Mouse (Mus musculus): ENCODE results near the gene Plekha8.

The Plekha8 gene

DNA sequence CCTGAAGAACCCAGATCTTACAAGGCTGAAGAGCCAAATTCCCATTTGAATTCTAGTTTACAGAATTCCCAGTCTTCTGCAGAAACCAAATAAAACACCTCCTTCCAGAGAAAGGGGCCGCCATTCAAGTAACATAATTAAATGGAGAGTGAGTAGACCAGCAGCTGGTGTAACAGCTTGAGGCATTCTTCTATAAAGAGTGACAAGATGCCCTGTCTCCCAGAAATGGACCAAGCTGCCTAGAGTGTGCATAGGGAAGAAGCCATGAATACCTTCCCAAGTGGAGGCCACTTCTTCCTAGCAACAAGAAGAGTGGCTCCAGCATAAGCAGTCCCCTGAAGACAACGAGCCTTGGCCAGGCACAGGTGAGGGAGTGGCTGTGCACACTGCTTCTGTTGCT lies 47.0 kb downstream of the Plekha8 start:
- DNase-seq (ENCODE audit: low spot score in 2 of 2) = peak in 1 of 2 experiments; percentile 43

DNA sequence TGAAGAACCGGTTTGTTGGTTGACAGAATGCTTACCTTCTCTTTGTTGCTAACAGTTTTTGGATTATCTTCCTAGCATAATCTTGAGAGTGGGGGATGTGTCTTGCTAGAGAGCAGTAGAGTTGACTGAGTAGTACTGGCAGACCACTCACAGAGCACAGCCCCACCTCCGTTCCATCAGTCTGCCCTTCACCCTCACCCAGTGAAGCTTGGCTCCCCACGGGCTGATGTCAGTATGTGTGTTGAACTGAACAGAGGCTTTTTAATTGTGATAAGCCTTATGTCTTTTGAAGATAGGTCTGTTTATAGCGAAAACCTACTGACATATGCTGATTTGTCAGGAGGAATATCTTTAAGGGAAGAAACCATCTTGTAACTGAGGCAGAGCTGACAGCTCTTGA lies 48.3 kb downstream of the Plekha8 start:
- no peak for DNase-seq (ENCODE audit: low spot score in 2 of 2)

DNA sequence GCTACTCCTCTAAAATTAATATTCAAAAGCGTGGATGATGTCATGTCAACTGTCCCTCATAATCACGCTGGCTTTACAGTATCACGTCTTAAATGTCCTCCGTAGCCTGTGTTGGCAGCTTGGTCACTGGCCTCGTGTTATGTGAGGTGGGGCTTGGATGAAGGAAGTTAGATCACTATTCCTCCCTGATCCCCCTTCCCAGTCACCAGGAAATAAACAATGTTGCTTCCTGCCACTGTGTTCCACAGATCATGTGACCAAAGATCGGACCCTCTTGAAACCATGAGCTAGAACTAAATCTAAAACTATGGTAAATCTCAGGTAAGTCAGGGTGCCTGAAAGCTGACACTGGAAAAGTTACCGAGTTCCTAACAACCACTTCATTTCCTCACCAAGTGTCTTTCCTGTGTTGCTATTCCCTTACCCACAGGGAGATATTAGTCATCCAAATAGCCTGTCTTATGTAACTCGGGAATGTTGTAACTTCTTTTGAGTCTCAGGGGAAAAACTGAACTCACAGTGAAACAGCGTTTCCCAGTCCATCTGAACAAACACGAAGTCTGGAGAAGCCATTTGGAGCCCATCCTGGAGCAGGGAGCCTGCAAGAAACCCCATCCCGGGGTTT lies 60.7 kb downstream of the Plekha8 start:
- no peak for DNase-seq (ENCODE audit: low spot score in 2 of 2)

DNA sequence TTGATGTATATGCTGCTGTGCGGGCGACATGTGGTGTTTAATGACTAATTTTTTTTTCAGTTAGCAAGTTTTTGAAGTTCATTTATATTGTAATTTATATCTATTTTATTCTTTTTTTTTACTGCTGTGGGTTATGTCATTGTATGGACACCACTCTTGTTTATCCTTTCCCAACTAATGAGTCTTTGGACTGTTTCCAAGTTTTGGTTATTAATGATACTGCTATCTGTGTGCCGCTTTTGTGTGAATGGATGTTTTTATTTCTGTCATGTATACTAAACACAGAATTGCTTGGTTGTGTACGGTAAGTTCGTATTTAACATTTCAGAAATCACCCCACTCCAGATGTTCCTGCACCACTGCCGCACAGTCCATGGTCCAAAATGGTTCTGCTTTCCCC lies 63.0 kb downstream of the Plekha8 start:
- no peak for DNase-seq (ENCODE audit: low spot score in 2 of 2)

DNA sequence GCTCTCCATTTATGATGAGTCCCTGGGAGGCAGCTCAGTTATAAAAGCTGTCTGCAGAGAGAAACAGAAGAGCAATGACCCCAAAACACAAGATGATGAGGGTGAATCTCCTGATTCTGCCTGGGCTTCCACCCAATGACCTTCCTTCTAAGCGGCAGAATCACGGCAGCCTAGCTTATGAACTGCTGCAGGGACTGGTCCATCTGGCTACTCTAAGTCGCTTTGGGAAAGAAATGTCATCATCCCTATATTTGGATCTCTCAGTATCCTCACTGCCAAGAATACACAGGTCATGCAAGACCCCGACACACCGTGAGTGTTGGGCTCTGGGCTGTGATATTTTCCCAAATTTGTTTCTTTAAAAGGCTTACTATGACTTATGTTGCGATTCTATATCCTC lies 75.0 kb downstream of the Plekha8 start:
- DNase-seq (ENCODE audit: low spot score in 2 of 2) = no peak

DNA sequence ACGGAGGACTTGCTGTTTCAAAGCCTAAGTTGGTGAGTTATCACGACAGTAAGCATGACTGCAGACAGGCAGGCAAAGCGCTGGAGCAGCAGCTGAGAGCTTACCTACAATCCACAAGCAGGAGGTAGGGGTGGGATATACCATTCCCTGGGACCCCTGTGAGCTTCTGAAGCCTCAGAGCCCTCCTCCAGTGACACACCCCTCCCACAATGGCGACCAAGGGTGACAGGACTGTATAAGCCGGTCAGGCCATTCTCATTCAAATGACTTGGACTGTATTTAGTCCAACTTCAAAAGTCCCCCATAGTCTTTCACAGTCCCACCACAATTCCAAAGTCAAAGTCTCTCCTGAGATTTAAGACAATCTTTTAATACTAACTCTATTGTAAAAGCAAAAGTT lies 78.0 kb downstream of the Plekha8 start:
- DNase-seq (ENCODE audit: low spot score in 2 of 2) = no peak

DNA sequence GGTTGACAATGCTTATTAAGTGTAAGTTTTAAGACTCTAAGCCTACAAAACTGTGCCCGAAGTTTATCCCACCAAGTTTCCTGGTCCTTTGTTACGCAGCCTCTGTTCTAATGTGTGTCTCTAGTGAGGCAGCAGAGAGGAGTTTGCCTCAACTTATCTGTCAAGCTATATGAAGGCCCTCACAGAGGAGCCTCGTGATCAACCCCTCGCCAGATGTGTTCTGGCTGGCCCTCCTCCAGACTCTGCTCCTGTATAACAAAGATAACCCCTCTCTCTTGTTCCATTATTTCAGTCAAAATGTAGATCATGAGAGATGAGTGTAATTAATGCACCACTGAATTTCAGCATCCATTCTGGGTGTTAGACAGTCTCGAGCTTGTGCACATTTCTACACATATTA lies 84.8 kb downstream of the Plekha8 start:
- DNase-seq (ENCODE audit: low spot score in 2 of 2) = no peak

DNA sequence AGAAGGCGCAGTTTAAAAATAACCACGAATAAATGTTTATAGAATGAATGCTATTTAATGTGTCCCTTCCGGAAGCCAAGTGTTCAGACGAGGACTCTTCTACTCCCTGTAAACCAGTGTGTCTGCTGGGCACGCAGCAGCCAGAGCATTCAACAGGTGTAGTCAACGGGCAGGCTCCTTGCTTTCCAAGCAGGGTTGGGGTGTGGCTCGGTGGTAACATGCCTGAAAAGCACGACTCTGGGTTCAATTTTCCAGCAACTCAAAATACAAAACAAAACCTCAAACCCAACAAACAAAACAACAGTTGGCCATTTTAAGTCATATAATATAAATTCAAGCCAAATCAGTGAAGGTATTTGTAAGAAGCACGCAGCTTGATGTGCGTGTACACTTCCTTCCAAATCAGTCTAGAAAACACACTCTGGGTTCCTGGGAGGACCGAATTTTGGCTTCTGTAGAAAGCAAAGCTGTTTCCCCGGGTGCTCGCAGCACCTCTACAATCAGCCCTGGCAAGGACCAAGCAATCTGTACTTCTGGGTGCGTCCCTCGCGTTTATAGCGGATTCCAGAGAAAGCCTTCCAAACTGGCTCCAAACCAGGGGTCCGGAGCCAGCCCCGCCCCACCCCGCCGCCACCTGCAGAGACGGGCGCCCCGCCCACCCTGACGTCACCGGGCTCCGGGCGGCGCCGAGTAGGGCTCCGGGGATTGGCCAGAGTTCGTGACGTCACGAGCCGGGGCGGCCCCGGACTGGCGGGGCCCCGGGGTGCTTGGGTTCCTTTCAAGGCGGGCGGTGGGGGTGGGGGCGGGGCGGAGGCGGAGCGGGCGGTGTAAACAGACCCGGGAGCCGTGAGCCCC lies 86.2 kb downstream of the Plekha8 start, which contains the start of gene Mturn:
Gene Mturn (plus strand): TSS at position 734 of the 855 bp plus-strand sequence.
- DNase-seq (ENCODE audit: low spot score in 2 of 2) = peak; percentile 83 to 95

DNA sequence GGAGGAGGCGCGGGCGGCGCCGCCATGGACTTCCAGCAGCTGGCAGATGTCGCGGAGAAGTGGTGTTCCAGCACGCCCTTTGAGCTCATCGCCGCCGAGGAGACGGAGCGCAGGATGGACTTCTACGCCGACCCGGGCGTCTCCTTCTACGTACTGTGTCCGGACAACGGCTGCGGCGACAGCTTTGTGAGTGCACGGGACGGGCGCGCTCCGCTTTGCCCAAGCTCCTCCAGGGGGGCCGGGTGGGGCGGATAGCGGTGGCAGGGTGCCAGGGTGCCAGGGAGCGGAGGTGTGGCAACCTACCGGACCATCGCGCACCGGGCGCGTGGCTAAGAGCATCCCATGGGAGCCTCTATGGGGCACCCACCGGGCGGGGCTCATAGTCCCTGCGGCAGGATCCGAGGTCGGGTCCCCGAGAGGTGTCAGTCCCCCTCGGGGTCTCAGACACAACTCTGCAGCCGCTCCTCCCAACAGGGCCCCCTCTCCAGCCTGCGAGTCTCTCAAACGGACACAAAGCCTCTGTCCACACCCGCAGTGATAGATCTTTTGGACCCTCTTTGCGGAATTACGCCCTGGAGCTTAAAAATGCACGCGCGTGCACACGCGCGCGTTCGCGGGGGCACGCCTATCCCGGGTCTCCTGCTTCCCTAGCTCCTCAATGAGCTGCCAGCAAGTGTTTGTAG lies 87.0 kb downstream of the Plekha8 start:
- DNase-seq (ENCODE audit: low spot score in 2 of 2) = peak in 1 of 2 experiments; percentile 33

DNA sequence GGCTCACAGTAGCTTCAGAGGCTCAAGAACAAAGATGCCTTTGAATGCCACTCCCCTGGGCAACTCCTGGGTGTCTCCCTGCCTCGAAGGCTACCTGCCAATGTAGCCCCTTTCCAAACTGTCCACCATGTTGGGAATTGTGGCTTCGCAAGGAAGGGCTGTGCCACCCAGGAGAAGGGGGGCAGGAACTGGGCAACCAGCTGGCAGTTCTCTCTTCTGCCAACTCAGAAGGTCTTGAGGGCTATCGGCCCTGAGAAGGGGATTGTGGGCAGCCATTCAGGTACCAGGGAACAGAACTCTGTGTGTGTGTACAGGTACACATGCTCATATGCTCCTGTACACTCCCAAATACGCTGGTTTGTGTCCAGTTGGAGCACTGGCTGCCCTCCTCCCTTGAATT lies 89.2 kb downstream of the Plekha8 start:
- no peak for DNase-seq (ENCODE audit: low spot score in 2 of 2)

DNA sequence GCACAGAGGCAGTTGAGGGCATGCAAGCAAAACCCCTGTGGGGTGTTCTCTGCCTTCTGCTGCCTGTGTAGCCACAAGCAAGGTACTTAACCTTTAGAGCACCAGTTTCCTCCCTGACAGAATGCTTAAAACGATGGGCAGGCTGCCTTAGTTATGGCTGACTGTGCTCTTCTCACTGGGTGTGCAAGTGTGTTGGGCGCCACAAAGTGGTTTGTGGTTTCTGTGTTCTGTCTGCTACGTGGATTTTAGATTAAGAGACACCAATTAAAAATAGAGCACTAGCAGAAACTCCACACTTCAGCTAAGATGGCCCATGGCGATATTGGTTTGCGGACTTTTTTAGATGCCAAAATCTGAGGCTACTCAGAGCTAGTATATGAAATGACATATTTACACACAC lies 90.2 kb downstream of the Plekha8 start:
- no peak for DNase-seq (ENCODE audit: low spot score in 2 of 2)

DNA sequence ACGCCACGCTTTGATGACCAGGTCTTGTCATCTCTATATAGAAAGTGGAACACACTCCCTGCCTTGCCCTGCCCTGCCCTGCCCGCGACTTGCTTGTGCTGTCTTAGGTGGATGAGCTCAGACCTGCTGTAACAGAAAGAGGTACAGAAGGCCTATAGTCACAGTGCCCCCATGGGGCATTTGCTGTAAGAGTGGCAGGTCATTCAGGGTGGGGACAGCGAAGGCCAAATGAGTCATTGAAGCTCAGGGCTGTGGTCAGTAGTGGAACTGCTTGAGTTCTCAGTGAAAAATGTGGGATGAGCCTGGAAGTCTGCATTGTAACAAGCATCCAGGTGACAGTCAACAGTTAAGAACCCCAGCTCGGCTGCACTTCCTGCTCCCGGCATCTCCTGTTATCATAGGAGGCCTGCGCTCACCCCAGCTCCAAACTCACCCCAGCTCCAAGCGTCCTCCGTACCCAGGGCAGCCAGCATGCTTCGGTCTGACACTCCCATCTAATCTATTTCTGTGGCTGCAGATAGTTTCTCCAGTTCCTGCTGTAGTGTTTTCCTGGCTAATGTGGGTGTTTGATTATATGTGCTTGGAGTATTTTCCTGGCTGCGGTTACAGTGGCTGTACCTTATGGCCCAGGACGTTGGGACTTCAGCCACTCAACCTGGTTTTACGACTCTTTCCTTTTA lies 90.9 kb downstream of the Plekha8 start:
- no peak for DNase-seq (ENCODE audit: low spot score in 2 of 2)

DNA sequence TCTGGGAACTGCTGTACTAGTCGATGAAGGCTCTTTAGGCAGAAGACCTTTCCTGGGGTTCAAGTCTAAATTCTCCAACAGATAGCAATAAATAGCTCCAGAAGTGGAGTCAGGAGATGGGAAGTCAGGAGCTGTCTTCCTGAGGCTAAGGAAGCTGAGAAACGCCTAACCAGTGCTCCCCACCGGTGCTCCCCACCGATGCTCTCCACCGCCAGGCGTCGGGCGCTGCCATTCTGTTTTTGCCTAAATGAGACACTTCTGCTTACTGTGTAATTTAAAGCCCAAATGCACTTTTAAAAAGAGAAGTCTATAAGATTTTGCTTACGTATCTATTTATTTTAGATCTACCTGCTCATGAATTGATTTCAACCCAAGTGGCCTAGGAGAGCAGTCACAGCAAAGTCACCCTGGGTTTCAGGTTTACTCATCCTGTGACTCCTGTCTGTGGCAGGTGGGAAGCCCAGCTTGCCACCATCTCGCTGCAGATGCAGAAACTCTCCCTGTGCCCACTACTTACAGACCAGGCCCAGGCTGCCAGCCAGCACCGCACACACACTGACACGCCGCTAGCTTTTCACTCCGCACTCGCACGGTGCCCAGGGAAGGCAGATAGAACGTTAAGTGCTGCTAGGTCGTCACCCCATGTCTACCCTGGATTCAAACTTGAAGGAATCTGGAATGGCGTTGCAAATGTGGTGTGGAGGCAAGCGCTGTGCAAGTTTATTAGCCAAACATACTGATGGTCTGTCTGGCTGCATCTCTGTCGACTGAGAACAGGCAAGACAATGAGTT lies 92.2 kb downstream of the Plekha8 start:
- DNase-seq (ENCODE audit: low spot score in 2 of 2) = no peak

DNA sequence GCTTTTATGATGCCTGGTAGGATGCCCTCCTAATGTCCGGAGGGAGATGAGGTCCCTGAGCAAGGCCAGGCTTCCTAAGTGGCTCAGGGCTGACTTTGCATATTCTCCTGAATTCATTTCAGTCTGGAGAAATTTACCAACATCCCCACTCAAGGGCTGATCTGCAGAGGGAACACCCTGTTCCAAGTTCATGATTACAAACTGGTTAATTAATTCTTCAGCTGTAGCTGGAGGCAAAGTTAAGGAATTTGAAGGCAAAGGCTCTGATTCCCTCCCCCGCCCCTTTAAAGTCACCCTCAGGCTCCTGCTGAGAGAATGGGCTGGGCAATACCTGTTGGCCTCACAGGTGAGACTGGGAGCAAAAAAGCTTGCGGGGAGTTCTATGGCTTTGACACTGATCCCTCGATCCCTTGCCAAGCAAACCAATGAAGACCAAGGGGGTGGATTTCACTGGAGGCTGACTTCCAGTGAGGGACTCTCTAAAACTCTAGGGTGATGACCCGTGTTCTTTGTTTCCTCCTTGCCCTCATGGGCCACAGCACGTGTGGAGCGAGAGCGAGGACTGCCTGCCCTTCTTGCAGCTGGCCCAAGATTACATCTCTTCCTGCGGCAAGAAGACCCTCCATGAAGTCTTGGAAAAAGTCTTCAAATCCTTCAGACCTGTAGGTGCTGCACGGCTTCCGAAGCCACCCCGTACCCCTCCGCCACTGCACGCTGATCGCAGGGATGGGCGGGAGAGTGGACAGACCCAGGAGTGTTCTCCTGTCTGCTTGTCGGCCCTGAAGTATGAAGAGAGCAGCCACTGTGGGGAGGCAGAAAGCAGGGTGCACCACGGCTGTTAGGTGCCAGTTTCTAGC lies 93.8 kb downstream of the Plekha8 start:
- no peak for DNase-seq (ENCODE audit: low spot score in 2 of 2)

DNA sequence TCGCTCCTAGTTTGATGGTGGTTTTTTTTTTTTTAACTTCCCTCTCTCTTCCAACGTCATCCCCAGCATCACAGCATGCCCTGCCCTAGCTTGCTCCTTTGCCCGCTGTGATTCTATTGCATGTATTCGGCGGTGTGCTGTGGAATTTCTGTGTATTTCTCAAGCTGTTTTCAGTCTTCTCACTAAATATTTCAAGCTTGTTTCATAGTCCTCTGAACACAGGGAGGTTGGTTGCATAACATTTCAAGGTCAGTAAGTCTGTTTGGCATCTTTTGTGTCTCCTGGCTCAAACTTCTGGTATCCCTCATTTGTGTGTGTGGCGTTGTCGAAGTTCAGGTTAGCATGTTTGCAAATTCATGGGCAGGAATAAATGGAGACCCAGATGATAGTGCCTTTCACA lies 94.8 kb downstream of the Plekha8 start:
- DNase-seq (ENCODE audit: low spot score in 2 of 2) = no peak

DNA sequence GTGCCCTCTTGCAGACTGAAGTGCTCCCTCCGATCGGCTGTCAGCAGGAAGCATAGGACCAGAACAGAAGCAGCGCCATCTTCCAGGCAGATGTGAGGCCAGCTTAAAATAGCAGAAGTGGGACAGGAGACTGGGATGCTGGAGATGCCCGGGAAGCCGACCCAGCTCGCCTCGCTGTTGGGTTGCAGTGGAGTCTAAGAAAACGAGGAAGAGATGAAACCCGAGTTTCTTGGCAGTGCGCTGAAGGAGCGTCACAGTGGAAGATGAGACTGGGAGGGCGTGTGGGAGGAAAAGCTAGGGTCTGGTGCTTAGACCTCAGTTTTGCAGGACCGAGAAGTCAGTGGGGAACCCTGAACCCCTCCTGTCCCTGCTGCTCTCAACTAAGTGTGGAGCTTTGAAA lies 95.9 kb downstream of the Plekha8 start:
- DNase-seq (ENCODE audit: low spot score in 2 of 2) = no peak

DNA sequence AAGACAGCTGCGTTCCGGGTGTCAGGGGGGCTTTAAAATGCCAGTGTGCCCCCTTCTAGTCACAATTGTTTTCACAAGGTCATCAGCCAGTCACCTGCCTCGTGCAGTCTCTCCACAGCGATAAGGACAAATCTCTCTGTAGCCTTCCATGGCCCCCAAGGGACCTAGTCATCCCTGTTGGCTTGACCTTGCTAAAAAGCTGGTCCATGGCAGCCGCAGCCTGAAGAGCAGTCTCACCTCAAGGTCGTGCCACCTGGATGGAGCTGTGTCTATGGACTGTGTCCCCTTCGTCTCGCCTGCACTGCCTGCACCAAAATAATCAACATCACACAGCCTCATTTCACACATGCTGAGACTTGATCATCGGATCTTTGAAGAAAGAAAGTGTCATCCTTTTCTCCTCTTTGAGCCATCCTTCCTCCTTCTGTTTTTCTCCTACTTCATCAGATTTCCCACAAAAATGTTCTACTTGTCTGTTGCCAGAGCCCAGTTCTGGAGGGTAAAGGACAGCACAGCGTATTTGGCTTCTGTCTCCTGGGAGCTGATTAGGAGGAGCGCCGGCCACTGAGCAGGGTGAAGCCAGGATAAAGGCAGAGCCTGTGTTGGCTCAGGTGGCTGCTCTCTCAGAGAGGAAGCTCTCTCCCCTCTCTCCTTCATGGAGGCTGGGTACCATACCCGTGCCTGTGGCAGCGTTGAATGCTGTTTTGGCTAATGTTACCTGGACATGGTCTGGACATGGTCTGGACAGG lies 96.6 kb downstream of the Plekha8 start:
- no peak for DNase-seq (ENCODE audit: low spot score in 2 of 2)

DNA sequence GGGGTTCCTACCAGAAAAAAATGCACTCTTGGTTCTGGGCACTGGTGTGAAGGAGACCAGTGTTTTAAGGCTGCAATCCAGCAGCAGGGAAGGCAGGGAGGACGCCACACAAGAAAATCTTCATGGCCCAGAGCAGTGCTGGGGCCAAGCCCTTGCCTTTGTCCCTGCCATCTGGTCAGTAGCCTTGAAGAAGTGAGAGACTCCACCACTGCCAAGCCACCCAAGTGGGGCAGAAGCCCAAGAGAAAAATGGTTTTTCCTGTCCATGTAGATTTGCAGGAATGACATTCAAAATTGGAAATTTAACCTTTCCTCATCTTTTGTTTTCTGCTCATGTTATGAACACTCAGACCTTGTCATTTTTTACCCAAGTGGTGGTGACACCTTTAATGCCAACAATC lies 97.3 kb downstream of the Plekha8 start:
- no peak for DNase-seq (ENCODE audit: low spot score in 2 of 2)

DNA sequence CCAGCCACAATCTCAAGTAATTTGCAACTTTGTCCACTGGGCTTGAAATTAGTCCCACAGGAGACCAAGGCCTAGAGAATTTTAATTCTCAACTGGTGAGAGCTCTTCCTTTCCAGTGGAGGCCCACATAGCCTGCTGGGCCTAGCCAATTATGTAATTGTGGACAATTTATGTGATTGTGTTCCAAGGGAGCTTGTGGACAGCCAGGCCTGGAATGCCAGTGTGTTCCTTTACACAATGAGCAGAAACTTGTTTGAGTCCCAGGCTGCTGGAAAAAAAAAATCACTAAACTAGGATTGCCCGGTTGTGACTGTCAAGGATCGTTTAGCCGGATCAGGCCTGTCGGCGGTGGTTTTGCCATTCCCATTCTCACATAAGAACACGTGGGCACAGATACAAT lies 98.4 kb downstream of the Plekha8 start:
- DNase-seq (ENCODE audit: low spot score in 2 of 2) = no peak
